Mouse (Mus musculus) ovary, postnatal 36 days (tissue): ENCODE results near the gene G6pdx.
A peak's percentile ranks its signal among the peaks of the same experiment; 100 is the strongest.

Source experiments
- DNase-seq: peaks from one replicate; pipeline ENCODE4 v3.0.0; 2022; ENCODE audit warnings: low spot score, mixed read lengths

G6pdx gene

DNA sequence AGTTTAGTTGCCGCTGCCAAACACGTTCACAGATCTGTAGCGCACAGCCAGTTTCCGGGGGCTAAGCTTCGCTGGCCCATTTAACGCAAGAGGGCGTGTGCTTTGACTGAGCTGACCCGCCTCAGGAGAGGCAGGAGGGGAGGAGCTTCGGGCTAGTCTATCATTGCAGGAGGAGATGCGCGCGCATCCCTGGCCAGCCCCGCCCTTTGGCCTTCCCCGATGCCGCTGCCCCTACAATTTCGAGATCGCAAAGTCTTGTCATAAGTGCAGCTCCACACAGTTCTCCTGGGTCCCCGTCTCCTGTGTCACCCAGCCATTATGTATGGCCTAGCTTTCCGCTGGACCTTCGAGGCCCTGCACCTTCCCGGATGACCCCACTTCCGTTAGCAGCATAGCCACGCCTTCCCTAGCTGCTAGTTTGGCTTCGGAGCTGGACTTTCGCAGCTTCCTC is at the start of gene G6pdx:
Gene G6pdx (minus strand): TSS at position 369 of the 451 bp plus-strand sequence.
- peak; percentile 84 for DNase-seq

GRCm38 (mm10) chrX:74452773-74453172 is 23.8 kb upstream of the G6pdx start:
- DNase-seq: no peak

DNA sequence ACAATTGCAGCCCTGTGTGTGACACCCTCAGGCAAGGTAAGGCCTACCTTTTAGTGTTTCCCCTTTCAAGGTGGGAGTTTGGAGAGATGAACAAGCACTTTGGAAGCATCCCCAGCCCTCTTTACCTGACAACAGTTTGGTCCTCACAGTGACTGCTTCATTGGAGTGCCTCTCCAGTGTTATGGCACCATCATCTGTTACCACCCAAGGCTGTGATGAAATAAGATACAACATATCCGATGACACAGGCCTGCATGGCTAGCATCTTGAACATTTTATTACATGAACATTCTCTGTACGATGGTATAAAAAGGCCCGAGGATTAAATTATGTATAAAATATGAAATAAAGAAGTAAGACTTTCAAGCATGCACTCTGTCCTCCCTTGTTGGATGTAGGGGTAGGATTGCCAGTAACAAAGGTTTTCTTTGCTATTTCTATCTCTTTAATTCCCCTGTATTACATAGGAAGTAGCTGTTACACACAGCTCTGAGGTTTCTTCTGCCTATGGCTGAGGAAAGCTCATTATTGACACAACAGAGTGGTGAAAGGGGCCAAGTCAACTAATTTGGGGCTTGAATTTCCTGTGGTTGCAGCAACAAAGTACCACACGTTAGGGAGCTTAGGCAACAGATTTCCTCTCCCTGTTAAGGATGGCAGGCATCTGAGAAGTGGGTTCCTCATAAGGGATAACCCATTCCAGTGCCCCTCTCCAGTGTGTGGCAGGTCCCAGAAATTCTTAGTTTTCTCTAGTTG is 22.3 kb upstream of the G6pdx start:
- DNase-seq: no peak

DNA sequence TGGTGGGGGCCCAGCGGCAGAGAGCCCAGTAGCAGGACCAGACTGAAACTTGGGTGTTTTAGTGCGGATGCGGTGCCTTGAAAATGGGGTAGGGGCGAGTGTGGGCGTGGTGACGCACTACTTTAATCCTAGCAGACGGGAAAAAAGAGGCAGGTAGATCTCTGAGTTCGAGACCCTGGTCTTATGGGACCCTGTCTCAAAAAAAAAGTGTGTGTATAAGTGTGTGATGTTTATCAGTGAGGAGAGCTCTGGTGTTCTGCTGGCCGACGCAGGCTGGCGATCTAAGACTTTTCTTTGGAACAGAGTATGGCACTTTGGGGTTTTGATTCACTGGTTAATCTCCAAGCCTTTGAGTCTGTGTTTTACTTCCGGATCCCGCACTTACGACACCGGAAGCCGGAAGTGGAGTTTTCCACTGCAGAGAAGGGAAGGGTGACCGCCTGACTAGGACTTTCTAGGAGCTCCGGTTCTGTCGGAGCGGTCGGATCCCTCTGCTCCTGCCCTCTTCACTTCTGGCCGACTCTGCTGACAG is 362 bp upstream of the G6pdx start:
- peak; percentile 60 for DNase-seq

GRCm38 (mm10) chrX:74428146-74428825 is 708 bp downstream of the G6pdx start:
- DNase-seq: no peak

DNA sequence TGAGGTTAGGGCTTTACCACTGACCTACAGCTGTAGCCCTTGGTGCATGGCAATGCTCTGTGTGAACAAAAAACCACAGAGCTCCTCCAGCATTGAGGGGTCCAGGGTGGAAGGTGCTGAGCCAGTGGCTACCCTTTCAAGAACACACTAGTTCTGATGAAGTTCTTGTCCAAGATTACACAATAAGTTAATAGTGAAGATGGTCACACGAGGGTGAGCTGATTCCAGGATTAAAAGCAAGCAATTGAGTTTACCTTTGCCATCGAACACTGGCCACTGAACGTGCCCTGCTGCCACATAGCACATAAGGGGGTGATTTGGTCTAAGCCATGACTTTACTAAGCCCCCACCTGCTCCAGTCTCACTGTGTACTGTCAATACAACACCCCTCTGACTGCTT is 1.9 kb downstream of the G6pdx start:
- no peak for DNase-seq

DNA sequence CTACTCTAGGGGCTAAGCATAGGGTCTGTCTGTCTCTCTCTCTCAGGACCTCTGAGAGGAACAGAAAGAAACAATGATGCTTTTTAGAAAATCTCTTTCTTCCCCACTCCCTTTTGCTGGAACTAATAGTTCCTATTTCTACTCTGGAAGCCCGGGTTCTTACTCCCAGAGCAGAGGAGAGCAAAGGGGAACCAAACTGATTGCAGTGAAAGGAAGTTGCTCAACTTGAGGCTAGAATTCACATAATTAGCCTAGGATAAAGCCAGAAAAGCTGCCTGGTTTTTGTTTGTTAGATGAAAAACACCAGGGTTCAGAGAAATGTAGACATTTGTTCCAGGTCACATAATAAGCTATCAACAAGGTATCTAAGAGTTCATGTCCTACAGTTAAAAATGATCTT is 2.7 kb downstream of the G6pdx start:
- DNase-seq: no peak

DNA sequence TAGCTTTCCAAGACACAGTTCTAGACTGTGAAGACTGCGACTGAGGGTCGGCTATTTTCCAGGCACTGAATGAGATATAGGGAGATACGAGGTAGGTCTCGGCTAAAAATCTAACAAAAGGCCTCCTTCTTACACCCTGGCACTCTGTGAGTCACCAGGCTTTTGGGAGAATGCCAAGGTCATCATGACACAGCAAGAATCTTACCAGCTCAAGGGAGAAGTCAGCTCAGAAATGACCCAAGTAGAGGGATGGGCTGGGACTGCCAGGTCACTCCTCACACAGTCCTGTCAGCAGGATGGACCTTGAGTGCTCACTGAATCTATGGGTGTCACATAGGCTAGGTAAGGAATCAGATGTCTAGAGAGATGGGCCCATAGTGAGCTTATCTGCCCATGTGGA is 3.8 kb downstream of the G6pdx start:
- peak; percentile 30 for DNase-seq

GRCm38 (mm10) chrX:74424443-74424842 is 4.6 kb downstream of the G6pdx start:
- no peak for DNase-seq

- DNase-seq: peak; percentile 50
These were observed 15.6 kb downstream of the G6pdx start for GRCm38 (mm10) chrX:74413377-74413776.

GRCm38 (mm10) chrX:74408340-74408739 is 20.7 kb downstream of the G6pdx start:
- no peak for DNase-seq

DNA sequence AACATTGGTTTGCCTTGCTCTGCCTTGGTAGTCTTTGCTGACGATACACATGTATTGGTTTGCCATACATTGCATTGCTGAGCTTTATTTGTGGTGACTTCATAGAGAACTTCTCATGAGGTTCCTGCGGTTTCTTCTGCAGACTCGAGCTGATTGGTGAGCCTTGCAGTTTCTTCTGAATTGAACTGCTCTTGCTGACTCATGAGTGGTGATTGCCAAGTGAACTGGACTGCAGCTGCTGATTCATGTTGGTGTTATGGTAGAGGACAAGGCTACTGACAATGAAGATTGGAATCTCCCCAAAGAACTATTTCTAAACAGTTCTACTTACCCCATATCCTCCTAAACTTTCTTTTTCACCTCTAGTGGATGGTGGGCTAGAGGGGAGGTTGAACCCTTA is 28.9 kb downstream of the G6pdx start:
- DNase-seq: no peak

GRCm38 (mm10) chrX:74392535-74393443 is 36.2 kb downstream of the G6pdx start, which contains the start of the genes Fam3a and Ikbkg:
Gene Fam3a, minus strand, starts transcription at chrX:74393272.
Gene Ikbkg, plus strand, starts transcription at chrX:74393290.
- peak; percentile 79 for DNase-seq

GRCm38 (mm10) chrX:74388153-74388552 is 40.8 kb downstream of the G6pdx start:
- DNase-seq: no peak

GRCm38 (mm10) chrX:74384451-74384850 is 44.5 kb downstream of the G6pdx start:
- no peak for DNase-seq

DNA sequence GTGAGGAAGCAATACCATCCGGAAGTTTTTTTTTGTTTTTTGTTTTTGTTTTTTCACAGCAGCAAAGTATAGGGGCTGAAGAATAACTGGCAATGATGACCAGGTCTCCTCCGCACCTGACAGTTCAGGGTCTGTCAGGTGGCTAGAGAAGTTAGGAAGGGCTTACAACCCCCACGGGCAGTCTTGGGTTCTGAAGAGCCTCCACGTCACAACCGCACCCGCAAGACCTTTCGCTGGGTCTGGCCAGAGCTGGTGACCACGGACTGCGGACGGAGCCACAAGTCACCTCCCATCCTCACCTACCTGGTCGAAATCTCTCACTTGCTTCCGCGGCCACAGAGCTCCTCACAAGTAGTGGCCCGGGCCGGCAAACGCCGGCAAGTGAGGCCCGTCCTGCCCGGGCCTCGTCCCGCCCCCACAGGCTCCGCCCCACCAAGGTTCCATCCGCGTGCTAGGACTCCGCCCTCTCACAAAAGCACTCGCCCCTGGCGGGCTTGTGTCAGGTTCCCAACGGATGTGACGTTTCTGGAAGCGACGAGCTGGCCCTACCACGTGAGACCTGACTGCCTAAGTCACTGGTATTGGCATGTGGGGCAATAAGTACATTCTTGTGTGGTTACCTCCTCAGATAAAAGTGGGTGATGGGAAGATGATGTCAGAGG is 56.0 kb downstream of the G6pdx start, which contains the start of the genes Ubl4a and Slc10a3:
Gene Ubl4a (minus strand): TSS at position 331 of the 662 bp plus-strand sequence.
Gene Slc10a3 (minus strand): TSS at position 462 of the 662 bp plus-strand sequence.
- peak; percentile 86 for DNase-seq

- peak; percentile 76 for DNase-seq
These were observed 60.6 kb downstream of the G6pdx start for GRCm38 (mm10) chrX:74368209-74368909.

- no peak for DNase-seq
These were observed 61.5 kb downstream of the G6pdx start for GRCm38 (mm10) chrX:74367512-74367911.
